Mouse (Mus musculus) hindbrain, embryonic 12.5 days (tissue): ENCODE results near the gene Wnt5b. TPM values are rescaled to one million over a fixed set of nuclear protein-coding genes. Genes with fewer than 3 reads are reported as not detected.
"Not testable (repeated sequence)": the region's sequence is repeated elsewhere in the genome, so short reads cannot be mapped to it uniquely, and the experiment has no call there.

Source experiments
- ATAC-seq: fragments of 200-750 bp; cut with Nextera tagmentation; 2 replicates; pipeline ENCODE4 v1.8.0; 2017; ENCODE audit warnings: moderate TSS enrichment; ENCODE audit not compliant: low FRiP score
- H3K27ac ChIP-seq: fragments of 300-500 bp; sonication (generic); 2 replicates; pipeline ENCODE4 v1.5.1; 2016; ENCODE audit warnings: mild to moderate bottlenecking
- H3K27me3 ChIP-seq: fragments of 300-500 bp; sonication (generic); 2 replicates; pipeline ENCODE4 v1.6.1; 2016; ENCODE audit warnings: mild to moderate bottlenecking
- H3K36me3 ChIP-seq: fragments of 300-500 bp; sonication (generic); 2 replicates; pipeline ENCODE4 v1.6.1; 2016; ENCODE audit warnings: mild to moderate bottlenecking
- H3K4me1 ChIP-seq: fragments of 300-500 bp; sonication (generic); 2 replicates; pipeline ENCODE4 v1.6.1; 2016
- H3K4me2 ChIP-seq: fragments of 300-500 bp; sonication (generic); replicated peaks from 2 replicates; pipeline ENCODE4 v1.6.1; 2016; ENCODE audit warnings: mild to moderate bottlenecking
- H3K4me3 ChIP-seq: fragments of 300-500 bp; sonication (generic); 2 replicates; pipeline ENCODE4 v1.5.1; 2016; ENCODE audit warnings: mild to moderate bottlenecking
- H3K9ac ChIP-seq: fragments of 300-500 bp; sonication (generic); 2 replicates; pipeline ENCODE4 v1.6.1; 2016; ENCODE audit warnings: mild to moderate bottlenecking, moderate library complexity
- H3K9me3 ChIP-seq: fragments of 300-500 bp; sonication (generic); replicated peaks from 2 replicates; pipeline ENCODE4 v1.6.1; 2016; ENCODE audit warnings: mild to moderate bottlenecking
- WGBS: fragments of 180-500 bp; shearing (Covaris S2); methylation state at CpG from one replicate; pipeline ENCODE4 v1.1.7; 2016; 5-methylcytosine and 5-hydroxymethylcytosine counted together
- polyA plus RNA-seq: library from polyadenylated mRNA; unstranded; fragments of >200 nt; fragmentation: Nextera tagmentation; extraction: Ambion mirVana; gene quantifications from 2 replicates; pipeline ENCODE4 v1.2.1, GENCODE M21; 2016

Gene Wnt5b
- polyA plus RNA-seq, 1 experiment from 2014 or later: 9.9 TPM

- Histone ChIP-seq H3K4me2 (no peak overlapping the region), H3K27me3 (no peaks in the 10 kb centered on the region), H3K27ac (no peak overlapping the region), H3K4me1 (peaks cover 30% of the 10 kb centered on the region), H3K4me3 (no peak overlapping the region), H3K9me3 (no peaks in the 10 kb centered on the region), H3K36me3 (no peaks in the 10 kb centered on the region), H3K9ac (no peak overlapping the region)
- WGBS: 17% methylated on average over 7 of the region's 7 CpGs
- no peak for ATAC-seq
These were observed 51.5 kb downstream of the Wnt5b start for GRCm38 (mm10) chr6:119492630-119493014.

GRCm38 (mm10) chr6:119491997-119492629, 52.0 kb downstream of the Wnt5b start:
- no peaks in the 10 kb centered on the region for H3K36me3 ChIP-seq
- no peaks in the 10 kb centered on the region for H3K27me3 ChIP-seq
- H3K4me3 ChIP-seq: no peak overlapping the region
- ATAC-seq: no peak; the same call in 1 of the 2 replicates
- peaks cover 30% of the 10 kb centered on the region for H3K4me1 ChIP-seq
- 0 out of 2 replicates have a peak overlapping the region, but pooled peaks have one; percentile 35 for H3K27ac ChIP-seq
- no peaks in the 10 kb centered on the region for H3K9me3 ChIP-seq
- no peak overlapping the region for H3K4me2 ChIP-seq
- H3K9ac ChIP-seq: no peak overlapping the region
- WGBS: 29% methylated on average over 9 of the region's 9 CpGs

- WGBS: 18% methylated on average over 11 of the region's 11 CpGs
- H3K4me3 ChIP-seq: no peak overlapping the region
- H3K4me1 ChIP-seq: peaks cover 30% of the 10 kb centered on the region
- peak overlapping the region; percentile 26 for H3K4me2 ChIP-seq
- no peaks in the 10 kb centered on the region for H3K27me3 ChIP-seq
- ATAC-seq: no peak
- no peak overlapping the region for H3K27ac ChIP-seq
- H3K9me3 ChIP-seq: no peaks in the 10 kb centered on the region
- H3K9ac ChIP-seq: no peak overlapping the region
- H3K36me3 ChIP-seq: no peaks in the 10 kb centered on the region
These were observed 53.1 kb downstream of the Wnt5b start for GRCm38 (mm10) chr6:119491006-119491405.

- Histone ChIP-seq H3K4me1 (peaks cover 31% of the 10 kb centered on the region), H3K27ac (no peak overlapping the region), H3K9me3 (no peaks in the 10 kb centered on the region), H3K27me3 (no peaks in the 10 kb centered on the region), H3K9ac (peak overlapping the region; percentile 36), H3K4me2 (peak overlapping the region; percentile 26), H3K36me3 (no peaks in the 10 kb centered on the region), H3K4me3 (no peak overlapping the region)
- 14% methylated on average over 11 of the region's 11 CpGs for WGBS
- no peak for ATAC-seq
These were observed 53.6 kb downstream of the Wnt5b start for GRCm38 (mm10) chr6:119490549-119490948.

- Histone ChIP-seq H3K4me3 (no peak overlapping the region), H3K9ac (no peak overlapping the region), H3K27me3 (no peaks in the 10 kb centered on the region), H3K4me1 (peaks cover 36% of the 10 kb centered on the region), H3K36me3 (peaks cover under 1% of the 10 kb centered on the region), H3K4me2 (no peak overlapping the region), H3K27ac (no peak overlapping the region), H3K9me3 (no peaks in the 10 kb centered on the region)
- 11% methylated on average over 5 of the region's 5 CpGs for WGBS
- ATAC-seq: no peak
These were observed 54.4 kb downstream of the Wnt5b start for GRCm38 (mm10) chr6:119489765-119490164.

- peaks cover 16% of the 10 kb centered on the region for H3K36me3 ChIP-seq
- no peak overlapping the region for H3K4me3 ChIP-seq
- H3K9ac ChIP-seq: no peak overlapping the region
- H3K27ac ChIP-seq: no peak overlapping the region
- H3K4me2 ChIP-seq: no peak overlapping the region
- 93% methylated on average over 9 of the region's 9 CpGs for WGBS
- no peak for ATAC-seq
- no peaks in the 10 kb centered on the region for H3K27me3 ChIP-seq
- H3K9me3 ChIP-seq: no peaks in the 10 kb centered on the region
- H3K4me1 ChIP-seq: peaks cover 50% of the 10 kb centered on the region
These were observed 56.5 kb downstream of the Wnt5b start for GRCm38 (mm10) chr6:119487619-119488018.

GRCm38 (mm10) chr6:119487085-119487458, 57.1 kb downstream of the Wnt5b start:
- WGBS: 90% methylated on average over 7 of the region's 7 CpGs
- Histone ChIP-seq H3K4me3 (no peak overlapping the region), H3K9me3 (no peaks in the 10 kb centered on the region), H3K9ac (no peak overlapping the region), H3K4me2 (no peak overlapping the region), H3K4me1 (peaks cover 48% of the 10 kb centered on the region), H3K27me3 (no peaks in the 10 kb centered on the region), H3K27ac (no peak overlapping the region), H3K36me3 (peaks cover 16% of the 10 kb centered on the region)
- ATAC-seq: no peak

GRCm38 (mm10) chr6:119486381-119487084, 57.6 kb downstream of the Wnt5b start:
- 86% methylated on average over 12 of the region's 12 CpGs for WGBS
- Histone ChIP-seq H3K4me3 (no peak overlapping the region), H3K27ac (no peak overlapping the region), H3K4me2 (no peak overlapping the region), H3K9me3 (no peaks in the 10 kb centered on the region), H3K9ac (no peak overlapping the region), H3K27me3 (no peaks in the 10 kb centered on the region), H3K36me3 (peaks cover 16% of the 10 kb centered on the region), H3K4me1 (peaks cover 49% of the 10 kb centered on the region)
- no peak for ATAC-seq

GRCm38 (mm10) chr6:119485486-119485885, 58.7 kb downstream of the Wnt5b start:
- H3K27me3 ChIP-seq: no peaks in the 10 kb centered on the region
- WGBS: 19% methylated on average over 2 of the region's 2 CpGs
- peaks cover 16% of the 10 kb centered on the region for H3K36me3 ChIP-seq
- no peaks in the 10 kb centered on the region for H3K9me3 ChIP-seq
- H3K4me1 ChIP-seq: peaks cover 39% of the 10 kb centered on the region
- ATAC-seq: no peak
- H3K27ac ChIP-seq: no peak overlapping the region
- H3K4me2 ChIP-seq: no peak overlapping the region
- no peak overlapping the region for H3K9ac ChIP-seq
- H3K4me3 ChIP-seq: no peak overlapping the region

GRCm38 (mm10) chr6:119482958-119483600, 61.1 kb downstream of the Wnt5b start:
- peak overlapping the region; percentile 41 for H3K9ac ChIP-seq
- no peaks in the 10 kb centered on the region for H3K27me3 ChIP-seq
- H3K9me3 ChIP-seq: no peaks in the 10 kb centered on the region
- H3K4me2 ChIP-seq: peak overlapping the region; percentile 99
- 37% methylated on average over 16 of the region's 16 CpGs for WGBS
- peak overlapping the region; percentile 27 for H3K4me3 ChIP-seq
- peaks cover 41% of the 10 kb centered on the region for H3K4me1 ChIP-seq
- H3K36me3 ChIP-seq: peaks cover 16% of the 10 kb centered on the region
- ATAC-seq: no peak
- H3K27ac ChIP-seq: no peak overlapping the region; the same call in 1 of the 2 replicates

- not testable (repeated sequence) for ATAC-seq, H3K27ac ChIP-seq, H3K27me3 ChIP-seq, H3K9me3 ChIP-seq
- peak overlapping the region; percentile 99 for H3K4me2 ChIP-seq
- WGBS: 8% methylated on average over 10 of the region's 10 CpGs
- peak overlapping the region; percentile 53 for H3K9ac ChIP-seq
- H3K36me3 ChIP-seq: peaks cover 16% of the 10 kb centered on the region
- peak overlapping the region; percentile 95 for H3K4me3 ChIP-seq
- H3K4me1 ChIP-seq: peaks cover 48% of the 10 kb centered on the region
These were observed 62.3 kb downstream of the Wnt5b start for GRCm38 (mm10) chr6:119481741-119482390.

GRCm38 (mm10) chr6:119480706-119481331, 63.3 kb downstream of the Wnt5b start:
- peaks cover 48% of the 10 kb centered on the region for H3K4me1 ChIP-seq
- ATAC-seq: peak; percentile 21
- peak overlapping the region; percentile 99 for H3K27ac ChIP-seq
- H3K27me3 ChIP-seq: no peaks in the 10 kb centered on the region
- H3K4me3 ChIP-seq: peak overlapping the region; percentile 95
- no peaks in the 10 kb centered on the region for H3K9me3 ChIP-seq
- peak overlapping the region; percentile 99 for H3K4me2 ChIP-seq
- H3K9ac ChIP-seq: peak overlapping the region; percentile 94
- WGBS: 1% methylated on average over 33 of the region's 33 CpGs
- H3K36me3 ChIP-seq: peaks cover 16% of the 10 kb centered on the region
